Mouse (Mus musculus) heart, embryonic 13.5 days (tissue): ENCODE results near the gene Nxph3. TPM values are rescaled to one million over a fixed set of nuclear protein-coding genes. Genes with fewer than 3 reads are reported as not detected.

Source experiments
- ATAC-seq: fragments of 200-750 bp; cut with Nextera tagmentation; 2 replicates; pipeline ENCODE4 v1.8.0; 2017; ENCODE audit warnings: moderate TSS enrichment; ENCODE audit not compliant: insufficient number of reproducible peaks, low FRiP score, low TSS enrichment; ENCODE audit errors: extremely low read depth
- H3K27ac ChIP-seq: fragments of 300-500 bp; sonication (generic); replicated peaks from 2 replicates; pipeline ENCODE4 v1.5.1; 2015; ENCODE audit warnings: moderate library complexity, mild to moderate bottlenecking, inconsistent platforms
- H3K27me3 ChIP-seq: fragments of 300-500 bp; sonication (generic); replicated peaks from 2 replicates; pipeline ENCODE4 v1.6.1; 2015; ENCODE audit warnings: mild to moderate bottlenecking, inconsistent platforms
- H3K36me3 ChIP-seq: fragments of 300-500 bp; sonication (generic); 2 replicates; pipeline ENCODE4 v1.6.1; 2015; ENCODE audit warnings: mild to moderate bottlenecking, inconsistent platforms
- H3K4me1 ChIP-seq: fragments of 300-500 bp; sonication (generic); 2 replicates; pipeline ENCODE4 v1.6.1; 2015; ENCODE audit warnings: inconsistent platforms
- H3K4me2 ChIP-seq: fragments of 300-500 bp; sonication (generic); 2 replicates; pipeline ENCODE4 v1.6.1; 2015; ENCODE audit warnings: inconsistent platforms, mild to moderate bottlenecking, moderate library complexity
- H3K4me3 ChIP-seq: fragments of 300-500 bp; sonication (generic); 2 replicates; pipeline ENCODE4 v1.5.1; 2015; ENCODE audit warnings: moderate library complexity, mild to moderate bottlenecking, inconsistent platforms
- H3K9ac ChIP-seq: fragments of 300-500 bp; sonication (generic); 2 replicates; pipeline ENCODE4 v1.6.1; 2015; ENCODE audit warnings: inconsistent platforms, mild to moderate bottlenecking, moderate library complexity
- H3K9me3 ChIP-seq: fragments of 300-500 bp; sonication (generic); 2 replicates; pipeline ENCODE4 v1.6.1; 2016; ENCODE audit warnings: inconsistent platforms
- WGBS: fragments of 180-500 bp; shearing (Covaris S2); methylation state at CpG from one replicate; pipeline ENCODE4 v1.1.7; 2015; ENCODE audit warnings: mixed read lengths; 5-methylcytosine and 5-hydroxymethylcytosine counted together
- polyA plus RNA-seq: library from polyadenylated mRNA; unstranded; fragments of >200 nt; fragmentation: Nextera tagmentation; extraction: Ambion mirVana; gene quantifications from 2 replicates; pipeline ENCODE4 v1.2.1, GENCODE M21; 2015

Nxph3 gene
- polyA plus RNA-seq, 1 experiment from 2014 or later: 0.21 TPM

GRCm38 (mm10) chr11:95517162-95517561 is 2.8 kb upstream of the Nxph3 start:
- Histone ChIP-seq H3K4me3 (no peak overlapping the region), H3K27me3 (peaks cover 68% of the 10 kb centered on the region), H3K27ac (no peak overlapping the region), H3K4me1 (peaks cover 40% of the 10 kb centered on the region), H3K36me3 (no peaks in the 10 kb centered on the region), H3K4me2 (no peak overlapping the region), H3K9ac (no peak overlapping the region), H3K9me3 (no peaks in the 10 kb centered on the region)
- no peak for ATAC-seq
- WGBS: 50% methylated on average over 6 of the region's 6 CpGs

- ATAC-seq: no peak
- H3K4me2 ChIP-seq: no peak overlapping the region
- 14% methylated on average over 5 of the region's 5 CpGs for WGBS
- no peaks in the 10 kb centered on the region for H3K36me3 ChIP-seq
- peaks cover 39% of the 10 kb centered on the region for H3K4me1 ChIP-seq
- H3K9ac ChIP-seq: no peak overlapping the region
- no peaks in the 10 kb centered on the region for H3K9me3 ChIP-seq
- H3K27me3 ChIP-seq: peaks cover 75% of the 10 kb centered on the region
- H3K4me3 ChIP-seq: no peak overlapping the region
- no peak overlapping the region for H3K27ac ChIP-seq
These were observed 2.1 kb upstream of the Nxph3 start for GRCm38 (mm10) chr11:95516491-95516911.

- Histone ChIP-seq H3K36me3 (no peaks in the 10 kb centered on the region), H3K9me3 (no peaks in the 10 kb centered on the region), H3K9ac (no peak overlapping the region), H3K4me2 (0 out of 2 replicates have a peak overlapping the region, but pooled peaks have one; percentile 90), H3K4me3 (no peak overlapping the region), H3K27ac (no peak overlapping the region), H3K4me1 (peaks cover 34% of the 10 kb centered on the region), H3K27me3 (peaks cover 83% of the 10 kb centered on the region)
- WGBS: 49% methylated on average over 17 of the region's 17 CpGs
- ATAC-seq: no peak
These were observed 1.3 kb upstream of the Nxph3 start for GRCm38 (mm10) chr11:95515376-95516323.

- ATAC-seq: no peak
- H3K27me3 ChIP-seq: peaks cover 89% of the 10 kb centered on the region
- H3K9me3 ChIP-seq: no peaks in the 10 kb centered on the region
- H3K4me1 ChIP-seq: peaks cover 27% of the 10 kb centered on the region
- H3K4me2 ChIP-seq: peak overlapping the region; percentile 90
- H3K36me3 ChIP-seq: no peaks in the 10 kb centered on the region
- WGBS: under 1% methylated on average over 66 of the region's 66 CpGs
- peak overlapping the region; percentile 64 for H3K4me3 ChIP-seq
- H3K27ac ChIP-seq: no peak overlapping the region
- peak overlapping the region; percentile 72 for H3K9ac ChIP-seq
These were observed 691 bp downstream of the Nxph3 start for GRCm38 (mm10) chr11:95513461-95514297.

- 73% methylated on average over 6 of the region's 6 CpGs for whole genome bisulfite sequencing
- H3K36me3 ChIP-seq: no peaks in the 10 kb centered on the region
- no peak overlapping the region for H3K9ac ChIP-seq
- no peak for ATAC-seq
- H3K4me2 ChIP-seq: no peak overlapping the region
- no peaks in the 10 kb centered on the region for H3K9me3 ChIP-seq
- no peak overlapping the region for H3K4me3 ChIP-seq
- H3K27me3 ChIP-seq: peaks cover 96% of the 10 kb centered on the region
- H3K4me1 ChIP-seq: peaks cover 27% of the 10 kb centered on the region
- H3K27ac ChIP-seq: no peak overlapping the region
These were observed 2.0 kb downstream of the Nxph3 start for GRCm38 (mm10) chr11:95512383-95512782.

GRCm38 (mm10) chr11:95511919-95512318 is 2.5 kb downstream of the Nxph3 start:
- H3K9me3 ChIP-seq: no peaks in the 10 kb centered on the region
- H3K9ac ChIP-seq: no peak overlapping the region
- WGBS: 58% methylated on average over 1 of the region's 1 CpGs
- peaks cover 95% of the 10 kb centered on the region for H3K27me3 ChIP-seq
- no peak overlapping the region for H3K4me2 ChIP-seq
- H3K4me1 ChIP-seq: peaks cover 27% of the 10 kb centered on the region
- no peak overlapping the region for H3K4me3 ChIP-seq
- ATAC-seq: no peak
- H3K27ac ChIP-seq: no peak overlapping the region
- no peaks in the 10 kb centered on the region for H3K36me3 ChIP-seq

- Histone ChIP-seq H3K9ac (no peak overlapping the region), H3K4me2 (no peak overlapping the region), H3K9me3 (no peaks in the 10 kb centered on the region), H3K4me1 (peaks cover 18% of the 10 kb centered on the region), H3K27me3 (peaks cover 86% of the 10 kb centered on the region), H3K4me3 (no peak overlapping the region), H3K27ac (no peak overlapping the region), H3K36me3 (no peaks in the 10 kb centered on the region)
- 79% methylated on average over 12 of the region's 12 CpGs for WGBS
- ATAC-seq: no peak
These were observed 3.7 kb downstream of the Nxph3 start for GRCm38 (mm10) chr11:95510631-95511030.

GRCm38 (mm10) chr11:95509126-95509717 is 5.1 kb downstream of the Nxph3 start:
- Histone ChIP-seq H3K4me1 (peaks cover 15% of the 10 kb centered on the region), H3K9me3 (no peaks in the 10 kb centered on the region), H3K4me2 (no peak overlapping the region), H3K27me3 (peaks cover 72% of the 10 kb centered on the region), H3K36me3 (no peaks in the 10 kb centered on the region), H3K27ac (no peak overlapping the region), H3K9ac (no peak overlapping the region), H3K4me3 (no peak overlapping the region)
- no peak for ATAC-seq
- WGBS: 65% methylated on average over 6 of the region's 6 CpGs

GRCm38 (mm10) chr11:95508211-95508926 is 6.0 kb downstream of the Nxph3 start:
- peaks cover 64% of the 10 kb centered on the region for H3K27me3 ChIP-seq
- ATAC-seq: no peak
- H3K4me1 ChIP-seq: peaks cover 16% of the 10 kb centered on the region
- no peaks in the 10 kb centered on the region for H3K9me3 ChIP-seq
- H3K27ac ChIP-seq: no peak overlapping the region
- H3K9ac ChIP-seq: no peak overlapping the region
- 47% methylated on average over 13 of the region's 13 CpGs for WGBS
- H3K4me2 ChIP-seq: peak overlapping the region; percentile 36
- no peak overlapping the region for H3K4me3 ChIP-seq
- H3K36me3 ChIP-seq: no peaks in the 10 kb centered on the region

GRCm38 (mm10) chr11:95507785-95508184 is 6.6 kb downstream of the Nxph3 start:
- Histone ChIP-seq H3K4me3 (no peak overlapping the region), H3K9me3 (no peaks in the 10 kb centered on the region), H3K27ac (no peak overlapping the region), H3K36me3 (no peaks in the 10 kb centered on the region), H3K27me3 (peaks cover 58% of the 10 kb centered on the region), H3K9ac (no peak overlapping the region), H3K4me1 (peaks cover 11% of the 10 kb centered on the region), H3K4me2 (no peak overlapping the region)
- 70% methylated on average over 5 of the region's 5 CpGs for WGBS
- ATAC-seq: no peak
